In the genomic region with DNA sequence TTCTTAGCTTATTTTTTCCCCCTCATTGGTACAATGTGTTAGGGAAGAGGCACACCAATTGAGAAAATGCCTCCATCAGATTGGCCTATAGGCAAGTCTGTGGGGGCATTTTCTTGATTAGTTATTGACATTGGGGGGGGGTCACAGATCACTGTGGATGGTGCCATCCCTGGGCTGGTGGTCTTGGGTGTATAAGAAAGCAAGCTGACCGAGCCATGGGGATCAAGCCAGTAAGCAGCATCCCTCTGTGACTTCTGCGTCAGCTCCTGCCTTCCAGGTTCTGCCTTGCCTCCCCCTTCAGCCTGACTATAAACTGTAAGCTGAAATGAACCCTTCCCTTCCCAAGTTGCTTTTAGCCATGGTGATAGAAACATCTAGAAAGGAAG, we compare ENCODE assay signal across 19 mouse cellular contexts.
DNase-seq lines count a peak whose midpoint lies in the region; ATAC-seq and TF ChIP-seq lines count a peak whose summit lies in the region.
"Had no signal": no experiment of that assay in that cellular context is flagged by ENCODE, and none has a peak within 500 bp of the region (broad histone marks: within the 10 kb centered on the region; RNA-seq: fewer than 3 reads in every experiment).

No protein-coding gene starts in this region.

- no peaks in the 10 kb centered on the region for H3K36me3 ChIP-seq in heart, embryonic 11.5 days (ENCODE audit: control insufficient read depth, insufficient read depth, low read length)
- no peaks in the 10 kb centered on the region for H3K36me3 ChIP-seq in heart, embryonic 16.5 days (ENCODE audit: control insufficient read depth, insufficient read depth)
- H3K36me3 ChIP-seq in stomach, embryonic 15.5 days, result no peaks in the 10 kb centered on the region
- no peaks in the 10 kb centered on the region for H3K36me3 ChIP-seq in stomach, postnatal 0 days (ENCODE audit: control insufficient read depth, insufficient read depth, low read length)
- H3K36me3 ChIP-seq: limb, embryonic 13.5 days; lung, embryonic 15.5 days had no signal

- peak overlapping the region; percentile 62; the same call in 1 of the 2 replicates for H3K27ac ChIP-seq in heart, embryonic 11.5 days (ENCODE audit: low read depth, low read length)
- 0 out of 2 replicates have a peak overlapping the region, but pooled peaks have one; percentile 26 for H3K27ac ChIP-seq in heart, embryonic 16.5 days (ENCODE audit: low read length)
- peak overlapping the region; percentile 12; the same call in 1 of the 2 replicates for H3K27ac ChIP-seq in stomach, embryonic 15.5 days
- no peak overlapping the region for H3K27ac ChIP-seq in stomach, postnatal 0 days (replicated peaks)
- H3K27ac ChIP-seq: limb, embryonic 13.5 days; lung, embryonic 15.5 days had no signal

- WGBS in heart, embryonic 11.5 days (ENCODE audit: insufficient replicate concordance), result 70% methylated on average over 2 of the region's 2 CpGs
- 71% methylated on average over 2 of the region's 2 CpGs for WGBS in heart, embryonic 16.5 days
- WGBS in stomach, embryonic 15.5 days, result 76% methylated on average over 2 of the region's 2 CpGs
- WGBS in stomach, postnatal 0 days, result 83% methylated on average over 2 of the region's 2 CpGs

- no peaks in the 10 kb centered on the region for H3K9me3 ChIP-seq in heart, embryonic 11.5 days (replicated peaks; ENCODE audit: control insufficient read depth, low read length)
- H3K9me3 ChIP-seq in heart, embryonic 16.5 days (replicated peaks; ENCODE audit: control insufficient read depth, low read length), result no peaks in the 10 kb centered on the region
- H3K9me3 ChIP-seq in stomach, embryonic 15.5 days, result no peaks in the 10 kb centered on the region
- no peaks in the 10 kb centered on the region for H3K9me3 ChIP-seq in stomach, postnatal 0 days (ENCODE audit: control insufficient read depth, low read length)
- H3K9me3 ChIP-seq: limb, embryonic 13.5 days; lung, embryonic 15.5 days had no signal

- TF ChIP-seq CTCF in stomach, postnatal 0 days (IDR thresholded peaks at IDR 0.05; ENCODE audit: low read depth), result no peak

- no peak for TF ChIP-seq EP300 in stomach, postnatal 0 days (optimal IDR thresholded peaks at IDR 0.05)

- no peak for DNase-seq in heart, adult 9 months (ENCODE audit: low spot score in 2 of 2)
- no peak for DNase-seq in heart, postnatal 4 days
- no peak for DNase-seq in stomach, postnatal 0 days (ENCODE audit: low spot score)
- DNase-seq in adrenal gland, adult 8-10 months, result no peak
- no peak for DNase-seq in cerebellum, postnatal 10 days
- DNase-seq: cerebellum, adult 11-12 months; cerebellum, adult 9-11 months; retina, postnatal 1 day; right cerebral cortex, postnatal 14 days; thymus, adult 18-20 months; thymus, postnatal 25 days had no signal

- H3K4me1 ChIP-seq in heart, embryonic 11.5 days (ENCODE audit: control insufficient read depth, insufficient read depth, low read length), result peaks cover 28% of the 10 kb centered on the region
- H3K4me1 ChIP-seq in heart, embryonic 16.5 days (ENCODE audit: control insufficient read depth, insufficient read depth, low read length), result peaks cover 21% of the 10 kb centered on the region
- peaks cover 8% of the 10 kb centered on the region; the same call in 1 of the 2 replicates for H3K4me1 ChIP-seq in stomach, embryonic 15.5 days
- H3K4me1 ChIP-seq in stomach, postnatal 0 days (replicated peaks; ENCODE audit: control insufficient read depth, insufficient read depth), result 0 out of 2 replicates have a peak, but pooled peaks cover 2% of the 10 kb centered on the region

- H3K9ac ChIP-seq in heart, embryonic 11.5 days (ENCODE audit: low read depth, low read length), result no peak overlapping the region
- H3K9ac ChIP-seq in heart, embryonic 16.5 days (ENCODE audit: low read length), result no peak overlapping the region
- no peak overlapping the region for H3K9ac ChIP-seq in stomach, embryonic 15.5 days
- no peak overlapping the region for H3K9ac ChIP-seq in stomach, postnatal 0 days (ENCODE audit: low read length)
- H3K9ac ChIP-seq: limb, embryonic 13.5 days; lung, embryonic 15.5 days had no signal

- ATAC-seq in heart, embryonic 11.5 days (replicated peaks; ENCODE audit: insufficient number of reproducible peaks, low FRiP score, low TSS enrichment), result no peak
- ATAC-seq in heart, embryonic 16.5 days (replicated peaks; ENCODE audit: extremely low read depth, insufficient read depth, low FRiP score), result no peak
- ATAC-seq in stomach, embryonic 15.5 days (ENCODE audit: insufficient read depth, low FRiP score, low read depth), result no peak
- ATAC-seq in stomach, postnatal 0 days (ENCODE audit: low FRiP score, low TSS enrichment), result no peak

- H3K4me2 ChIP-seq in heart, embryonic 11.5 days, result no peak overlapping the region
- 0 out of 2 replicates have a peak overlapping the region, but pooled peaks have one; percentile 3 for H3K4me2 ChIP-seq in heart, embryonic 16.5 days (ENCODE audit: low read depth, low read length)
- no peak overlapping the region for H3K4me2 ChIP-seq in stomach, embryonic 15.5 days
- H3K4me2 ChIP-seq in stomach, postnatal 0 days (replicated peaks; ENCODE audit: low read depth), result no peak overlapping the region
- H3K4me2 ChIP-seq: limb, embryonic 13.5 days; liver, embryonic 11.5 days; lung, embryonic 15.5 days; midbrain, embryonic 11.5 days had no signal

- no peaks in the 10 kb centered on the region for H3K27me3 ChIP-seq in heart, embryonic 11.5 days (ENCODE audit: control insufficient read depth, insufficient read depth, low read length)
- H3K27me3 ChIP-seq in heart, embryonic 16.5 days (ENCODE audit: control insufficient read depth, insufficient read depth, low read length), result no peaks in the 10 kb centered on the region
- no peaks in the 10 kb centered on the region for H3K27me3 ChIP-seq in stomach, embryonic 15.5 days (replicated peaks)
- no peaks in the 10 kb centered on the region for H3K27me3 ChIP-seq in stomach, postnatal 0 days (ENCODE audit: control insufficient read depth, insufficient read depth, low read length)
- H3K27me3 ChIP-seq: limb, embryonic 13.5 days; lung, embryonic 15.5 days had no signal

- no peak overlapping the region for H3K4me3 ChIP-seq in heart, embryonic 11.5 days (ENCODE audit: low read depth, low read length)
- no peak overlapping the region for H3K4me3 ChIP-seq in heart, embryonic 16.5 days (ENCODE audit: low read length)
- H3K4me3 ChIP-seq in stomach, embryonic 15.5 days (replicated peaks), result no peak overlapping the region
- no peak overlapping the region for H3K4me3 ChIP-seq in stomach, postnatal 0 days (ENCODE audit: low read depth, low read length)
- H3K4me3 ChIP-seq: limb, embryonic 13.5 days; lung, embryonic 15.5 days; myocyte had no signal
